Mouse (Mus musculus): ENCODE results near the gene Hsd17b3.

GRCm38 (mm10) chr13:64117442-64117841, 28.4 kb upstream of the Hsd17b3 start:
- TF ChIP-seq CTCF (IDR thresholded peaks at IDR 0.05; ENCODE audit: borderline replicate concordance, extremely low read depth, insufficient read depth, insufficient read length) (no peak), POLR2A (IDR thresholded peaks at IDR 0.05; ENCODE audit: borderline replicate concordance, extremely low read depth, insufficient read depth, insufficient read length, poor library complexity, severe bottlenecking) (no peak)
